Mouse (Mus musculus) MEL (cell line): ENCODE data around the gene Med25. TPM values are rescaled to one million over a fixed set of nuclear protein-coding genes. Genes with fewer than 3 reads are reported as not detected.

Experiments used
- DNase-seq: peaks from one replicate; pipeline ENCODE4 v3.0.0; 2011; ENCODE audit warnings: low read depth, low spot score
- H3K27ac ChIP-seq: 2 replicates; pipeline ENCODE4 v1.5.1; 2012; ENCODE audit warnings: low read depth, mild to moderate bottlenecking, control low read depth, low read length, moderate library complexity; ENCODE audit not compliant: control insufficient read depth
- H3K27me3 ChIP-seq, 2 experiments: fragments of 150-350 bp in 1 of 2; sonication (generic) in 1 of 2; 2 replicates each; pipeline ENCODE4 v1.6.1; 2012; ENCODE audit warnings: low read length in 2 of 2, mild to moderate bottlenecking in 2 of 2, improper control_type of control experiment in 1 of 2, moderate library complexity in 1 of 2; ENCODE audit not compliant: insufficient read depth in 2 of 2, control insufficient read depth in 1 of 2
- H3K36me3 ChIP-seq, 2 experiments: 2 replicates each; pipeline ENCODE4 v1.6.1; 2012 to 2014; ENCODE audit warnings: low read length in 2 of 2, improper control_type of control experiment in 1 of 2, inconsistent platforms in 1 of 2, mild to moderate bottlenecking in 1 of 2; ENCODE audit not compliant: insufficient read depth in 2 of 2, control insufficient read depth in 1 of 2
- H3K4me1 ChIP-seq, 2 experiments: fragments of 150-350 bp in 1 of 2; sonication (generic) in 1 of 2; 2 replicates each; pipeline ENCODE4 v1.6.1; 2012; ENCODE audit warnings: low read length in 2 of 2, improper control_type of control experiment in 1 of 2, mild to moderate bottlenecking in 1 of 2; ENCODE audit not compliant: insufficient read depth in 2 of 2, control insufficient read depth in 1 of 2
- H3K4me3 ChIP-seq, 2 experiments: fragments of 150-350 bp in 1 of 2; sonication (generic) in 1 of 2; 2 replicates each; pipeline ENCODE4 v1.5.1; 2012; ENCODE audit warnings: low read depth in 2 of 2, low read length in 2 of 2, mild to moderate bottlenecking in 2 of 2, moderate library complexity in 2 of 2, control low read depth in 1 of 2, improper control_type of control experiment in 1 of 2; ENCODE audit not compliant: control insufficient read depth in 1 of 2, insufficient read depth in 1 of 2
- H3K79me2 ChIP-seq: 2 replicates; pipeline ENCODE4 v1.6.1; 2012; ENCODE audit warnings: mild to moderate bottlenecking, low read length, moderate library complexity; ENCODE audit not compliant: control insufficient read depth, poor library complexity, insufficient read depth
- H3K9ac ChIP-seq: 2 replicates; pipeline ENCODE4 v1.6.1; 2012; ENCODE audit warnings: low read depth, mild to moderate bottlenecking, control low read depth, low read length, moderate library complexity; ENCODE audit not compliant: control insufficient read depth, poor library complexity, severe bottlenecking
- H3K9me3 ChIP-seq: fragments of 150-350 bp; sonication (generic); replicated peaks from 2 replicates; pipeline ENCODE4 v1.6.1; 2012; ENCODE audit warnings: mild to moderate bottlenecking, low read length, improper control_type of control experiment, moderate library complexity; ENCODE audit not compliant: insufficient read depth
- CHD1 ChIP-seq: IDR thresholded peaks from 2 replicates; pipeline ENCODE4 v1.6.1; 2012; ENCODE audit warnings: low read depth, mild to moderate bottlenecking, inconsistent platforms, low read length, improper control_type of control experiment
- CHD2 ChIP-seq: IDR thresholded peaks from 2 replicates; pipeline ENCODE4 v1.6.1; 2011; ENCODE audit warnings: low read length, improper control_type of control experiment
- ELF1 ChIP-seq: IDR thresholded peaks from 2 replicates; pipeline ENCODE4 v1.6.1; 2014; ENCODE audit warnings: low read depth, mild to moderate bottlenecking, inconsistent platforms, low read length, improper control_type of control experiment, moderate library complexity
- EP300 ChIP-seq, 2 experiments: IDR thresholded peaks; 2 replicates each; pipeline ENCODE4 v1.6.1; 2011; ENCODE audit warnings: improper control_type of control experiment in 2 of 2, low read length in 2 of 2, low read depth in 1 of 2, mild to moderate bottlenecking in 1 of 2
- KAT2A ChIP-seq: conservative IDR thresholded peaks from 2 replicates; pipeline ENCODE4 v1.6.1; 2012; ENCODE audit warnings: low read depth, low read length, improper control_type of control experiment, inconsistent platforms
- MAFK ChIP-seq: IDR thresholded peaks from 2 replicates; pipeline ENCODE4 v1.6.1; 2011; ENCODE audit warnings: low read depth, mild to moderate bottlenecking, low read length, improper control_type of control experiment, borderline replicate concordance
- MAX ChIP-seq: IDR thresholded peaks from 2 replicates; pipeline ENCODE4 v1.6.1; 2011; ENCODE audit warnings: low read length, improper control_type of control experiment
- MAZ ChIP-seq: IDR thresholded peaks from 2 replicates; pipeline ENCODE4 v1.6.1; 2012; ENCODE audit warnings: low read depth, mild to moderate bottlenecking, inconsistent platforms, low read length, improper control_type of control experiment
- MXI1 ChIP-seq: IDR thresholded peaks from 2 replicates; pipeline ENCODE4 v1.6.1; 2011; ENCODE audit warnings: mild to moderate bottlenecking, low read depth, low read length, improper control_type of control experiment
- MYB ChIP-seq: IDR thresholded peaks from 2 replicates; pipeline ENCODE4 v1.6.1; 2011; ENCODE audit warnings: mild to moderate bottlenecking, low read depth, low read length, improper control_type of control experiment
- MYC ChIP-seq: IDR thresholded peaks from 2 replicates; pipeline ENCODE4 v1.6.1; 2011; ENCODE audit warnings: low read depth, mild to moderate bottlenecking, low read length, improper control_type of control experiment, moderate library complexity
- NELFE ChIP-seq: IDR thresholded peaks from 2 replicates; pipeline ENCODE4 v1.6.1; 2011; ENCODE audit warnings: low read depth, low read length, improper control_type of control experiment
- NRF1 ChIP-seq: IDR thresholded peaks from 2 replicates; pipeline ENCODE4 v1.6.1; 2014; ENCODE audit warnings: low read depth, mild to moderate bottlenecking, inconsistent platforms, low read length, improper control_type of control experiment, moderate library complexity; ENCODE audit not compliant: poor library complexity, insufficient read depth, severe bottlenecking
- POLR2A ChIP-seq, 2 experiments: IDR thresholded peaks; 2 replicates each; pipeline ENCODE4 v1.6.1; 2011 to 2012; ENCODE audit warnings: low read length in 2 of 2, mild to moderate bottlenecking in 2 of 2, control low read depth in 1 of 2, improper control_type of control experiment in 1 of 2, low read depth in 1 of 2, moderate library complexity in 1 of 2; ENCODE audit not compliant: control insufficient read depth in 1 of 2, insufficient read depth in 1 of 2, poor library complexity in 1 of 2
- POLR2AphosphoS5 ChIP-seq: IDR thresholded peaks from 2 replicates; pipeline ENCODE4 v1.6.1; 2012; ENCODE audit warnings: low read depth, borderline replicate concordance, mild to moderate bottlenecking, inconsistent platforms, low read length, moderate library complexity, mixed read lengths
- RAD21 ChIP-seq: IDR thresholded peaks from 2 replicates; pipeline ENCODE4 v1.6.1; 2011; ENCODE audit warnings: mild to moderate bottlenecking, low read depth, low read length, improper control_type of control experiment
- SIN3A ChIP-seq: IDR thresholded peaks from 2 replicates; pipeline ENCODE4 v1.6.1; 2012; ENCODE audit warnings: low read length, improper control_type of control experiment, inconsistent platforms
- TCF12 ChIP-seq: IDR thresholded peaks from 2 replicates; pipeline ENCODE4 v1.6.1; 2014; ENCODE audit warnings: low read depth, mild to moderate bottlenecking, inconsistent platforms, low read length, improper control_type of control experiment, moderate library complexity
- USF1 ChIP-seq: IDR thresholded peaks from 2 replicates; pipeline ENCODE4 v1.6.1; 2014; ENCODE audit warnings: low read depth, mild to moderate bottlenecking, inconsistent platforms, low read length, improper control_type of control experiment, moderate library complexity
- USF2 ChIP-seq, 2 experiments: IDR thresholded peaks; 2 replicates each; pipeline ENCODE4 v1.6.1; 2011 to 2012; ENCODE audit warnings: improper control_type of control experiment in 2 of 2, low read length in 2 of 2, borderline replicate concordance in 1 of 2, inconsistent platforms in 1 of 2, low read depth in 1 of 2, mild to moderate bottlenecking in 1 of 2; ENCODE audit not compliant: insufficient read depth in 1 of 2
- ZMIZ1 ChIP-seq: IDR thresholded peaks from 2 replicates; pipeline ENCODE4 v1.6.1; 2012; ENCODE audit warnings: low read depth, mild to moderate bottlenecking, inconsistent platforms, low read length, improper control_type of control experiment, moderate library complexity
- ZNF384 ChIP-seq: IDR thresholded peaks from 2 replicates; pipeline ENCODE4 v1.6.1; 2012; ENCODE audit warnings: low read depth, mild to moderate bottlenecking, inconsistent platforms, low read length, improper control_type of control experiment
- polyA plus RNA-seq, 2 experiments: library from polyadenylated mRNA; stranded (reverse) in 1 of 2; unstranded in 1 of 2; fragments of >175 nt in 1 of 2; fragments of >200 nt in 1 of 2; gene quantifications; 2 replicates each; pipeline versions ENCODE4 v1.2.1 to v1.2.4; 2012; ENCODE audit warnings: low replicate concordance in 2 of 2, low read depth in 1 of 2; ENCODE audit not compliant: insufficient read length in 2 of 2, insufficient read depth in 1 of 2, missing spikeins in 1 of 2
- total RNA-seq: library from RNA; depleted of rRNA; stranded (reverse); fragments of 300-350 nt; gene quantifications from 2 replicates; pipeline ENCODE4 v1.2.3, GENCODE M21; 2012

Gene Med25
- total and polyA plus RNA-seq, 3 experiments: 53.9 to 118 TPM; not detected in 1

GRCm38 (mm10) chr7:44850789-44851624 lies 41.5 kb downstream of the Med25 start:
- no peak for DNase-seq
- H3K36me3 ChIP-seq: peaks cover 0 to 15% of the 10 kb centered on the region in 2 experiments; a peak in 2 of 4 replicates
- H3K4me3 ChIP-seq: peak overlapping the region; percentile 61 to 96
- H3K27ac ChIP-seq: peak overlapping the region; percentile 93
- H3K4me1 ChIP-seq: peaks cover 1 to 24% of the 10 kb centered on the region in 2 experiments
- H3K79me2 ChIP-seq: peaks cover 28% of the 10 kb centered on the region
- no peaks in the 10 kb centered on the region for H3K27me3 ChIP-seq
- peak overlapping the region; percentile 96 for H3K9ac ChIP-seq
- TF ChIP-seq MAZ: no peak
- H3K9me3 ChIP-seq: no peaks in the 10 kb centered on the region

GRCm38 (mm10) chr7:44850146-44850545 lies 42.4 kb downstream of the Med25 start:
- Histone ChIP-seq H3K4me1 (peaks cover 0 to 15% of the 10 kb centered on the region in 2 experiments; a peak in 2 of 4 replicates), H3K36me3 (peaks cover 0 to 7% of the 10 kb centered on the region in 2 experiments; a peak in 1 of 4 replicates), H3K9me3 (no peaks in the 10 kb centered on the region), H3K4me3 (peak overlapping the region; percentile 61 to 96), H3K79me2 (peaks cover 28% of the 10 kb centered on the region), H3K27me3 (no peaks in the 10 kb centered on the region), H3K27ac (peak overlapping the region; percentile 93), H3K9ac (peak overlapping the region; percentile 96)
- DNase-seq: peak; percentile 83
- no peak for TF ChIP-seq CHD2
- no peak for TF ChIP-seq MYC
- TF ChIP-seq POLR2A (IDR thresholded peaks at IDR 0.05; ENCODE audit: control insufficient read depth in 1 of 2, insufficient read depth in 1 of 2, low read depth in 1 of 2, low read length in 2 of 2, poor library complexity in 1 of 2): peak in 1 of 2 experiments; percentile 24; a peak in 2 of 4 replicates
- TF ChIP-seq ELF1: peak; percentile 57
- TF ChIP-seq NELFE: peak; percentile 33; the same call in 1 of the 2 replicates

- H3K79me2 ChIP-seq: peaks cover 28% of the 10 kb centered on the region
- H3K27ac ChIP-seq: peak overlapping the region; percentile 93
- H3K9me3 ChIP-seq: no peaks in the 10 kb centered on the region
- H3K4me1 ChIP-seq: peaks cover 0 to 13% of the 10 kb centered on the region in 2 experiments; a peak in 2 of 4 replicates
- peak overlapping the region; percentile 61 to 96 for H3K4me3 ChIP-seq
- no peaks in the 10 kb centered on the region for H3K27me3 ChIP-seq
- DNase-seq: peak; percentile 96
- peak overlapping the region; percentile 96 for H3K9ac ChIP-seq
- peaks cover 0 to 5% of the 10 kb centered on the region in 2 experiments; a peak in 1 of 4 replicates for H3K36me3 ChIP-seq
- TF ChIP-seq RAD21 (no peak), ZMIZ1 (peak; percentile 61; the same call in 1 of the 2 replicates), MAFK (no peak), USF1 (peak; percentile 79), NRF1 (peak; percentile 62), POLR2AphosphoS5 (no peak), MXI1 (peak; percentile 94), ZNF384 (no peak), TCF12 (peak; percentile 33; the same call in 1 of the 2 replicates), MAZ (peak; percentile 89), EP300 (IDR thresholded peaks at IDR 0.05; ENCODE audit: low read depth in 1 of 2, low read length in 2 of 2) (no peak), CHD2 (peak; percentile 14; the same call in 1 of the 2 replicates), MAX (peak; percentile 88), KAT2A (peak; percentile 78), MYB (no peak; the same call in 1 of the 2 replicates), SIN3A (peak; percentile 85; the same call in 1 of the 2 replicates), CHD1 (no peak; the same call in 1 of the 2 replicates), USF2 (IDR thresholded peaks at IDR 0.05; ENCODE audit: borderline replicate concordance in 1 of 2, insufficient read depth in 1 of 2, low read depth in 1 of 2, low read length in 2 of 2) (no peak)
Observed at GRCm38 (mm10) chr7:44849416-44850111, 42.9 kb downstream of the Med25 start.
